Mouse (Mus musculus): Measurements from ENCODE around the gene Bves.

GRCm38 (mm10) chr10:45311129-45311528, 24.4 kb upstream of the Bves start:
- TF ChIP-seq CTCF (conservative IDR thresholded peaks at IDR 0.05; ENCODE audit: insufficient read depth, insufficient read length, low read depth, low read length) = no peak
- no peak for TF ChIP-seq POLR2A (IDR thresholded peaks at IDR 0.05; ENCODE audit: low read depth, low read length)

Measured in kidney, adult 2 months (tissue).